Mouse (Mus musculus) activated CD4-positive, CD25-positive, alpha-beta regulatory T cell, adult 4 months (primary cell): ENCODE data around the gene Adrm1. TPM values are rescaled to one million over a fixed set of nuclear protein-coding genes. Genes with fewer than 3 reads are reported as not detected.

Source experiments
- ATAC-seq: one replicate; pipeline ENCODE4 v1.8.0; 2017
- polyA plus RNA-seq, 2 experiments: library from polyadenylated mRNA; unstranded; fragments of 100-300 nt; shearing (Covaris generic); gene quantifications; one replicate each; pipeline ENCODE4 v1.2.1; 2017

The Adrm1 gene
- polyA plus RNA-seq, 2 experiments from 2014 or later = 87.7 to 113 TPM

GRCm38 (mm10) chr2:180185686-180186085 is 14.4 kb downstream of the Adrm1 start:
- ATAC-seq = no peak

DNA sequence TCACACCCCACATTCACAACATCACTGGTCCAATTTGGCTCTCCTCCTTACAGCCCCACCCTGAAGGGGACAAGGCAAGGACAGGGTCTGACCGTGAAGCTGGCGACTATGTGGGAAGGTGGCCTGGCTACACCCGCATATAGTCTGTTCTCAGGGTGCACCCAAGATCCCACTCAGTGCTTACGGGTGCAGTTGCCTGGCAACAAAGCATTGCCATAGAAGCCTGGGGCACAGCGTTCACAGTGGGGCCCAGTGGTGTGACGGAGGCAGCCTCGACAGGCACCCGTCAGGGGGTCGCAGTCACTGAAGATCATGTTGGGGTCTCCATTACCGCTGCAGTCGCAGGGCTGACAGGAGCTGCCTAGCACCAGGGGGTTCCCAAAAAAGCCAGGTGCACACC is 16.1 kb downstream of the Adrm1 start:
- ATAC-seq = no peak

DNA sequence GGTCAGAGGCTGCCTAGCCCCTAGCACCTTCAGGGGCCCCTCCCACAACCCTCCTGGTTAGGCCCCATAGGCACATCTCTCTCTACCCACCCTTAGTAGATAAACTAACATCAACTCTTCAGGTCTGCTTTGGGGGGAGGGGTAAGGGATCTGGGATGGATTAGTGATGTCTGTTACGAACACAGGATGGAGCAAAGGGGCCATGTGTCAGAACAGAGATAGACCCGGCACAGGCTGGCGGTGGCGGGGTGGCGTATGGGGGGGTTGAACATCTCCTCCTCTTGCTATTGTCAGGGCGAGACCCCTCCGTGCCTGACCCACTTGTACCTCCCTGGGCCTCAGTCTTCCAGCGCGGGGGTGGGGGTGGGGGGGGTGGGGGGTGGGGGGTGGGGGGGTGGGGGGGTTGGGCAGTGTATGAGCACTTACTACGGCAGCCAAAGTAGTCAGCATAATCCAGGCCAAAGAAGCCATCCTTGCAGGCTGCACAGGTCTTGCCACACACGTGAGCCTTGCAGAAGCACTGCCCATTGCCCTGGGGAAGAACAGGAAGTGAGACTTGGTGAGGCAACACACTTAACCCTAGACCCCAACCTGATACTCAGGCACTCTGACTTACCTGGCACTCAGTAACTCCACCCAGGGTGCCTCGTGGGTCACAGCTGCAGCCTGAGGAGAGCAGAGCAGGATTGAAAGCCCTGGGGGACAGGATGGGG is 25.5 kb downstream of the Adrm1 start:
- no peak for ATAC-seq

GRCm38 (mm10) chr2:180197323-180198037 is 26.2 kb downstream of the Adrm1 start:
- no peak for ATAC-seq

DNA sequence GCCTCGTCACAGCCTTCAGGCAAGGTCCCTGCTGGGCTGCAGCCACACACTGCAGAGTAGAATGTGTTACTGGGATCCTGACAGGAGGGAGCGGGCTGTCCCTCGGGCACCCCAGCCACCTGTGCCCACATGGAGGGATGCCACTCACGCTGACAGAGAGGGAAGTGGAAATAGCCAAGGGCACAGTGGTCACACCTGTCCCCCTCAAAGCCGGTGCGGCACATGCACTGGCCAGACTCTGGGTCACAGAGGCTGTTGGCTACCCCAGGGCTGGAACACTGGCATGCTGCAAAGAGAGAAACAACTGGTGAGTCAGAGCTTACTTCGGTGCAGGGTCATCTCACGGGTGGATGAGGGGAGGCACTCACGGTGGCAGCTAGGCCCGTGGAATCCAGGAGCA is 27.5 kb downstream of the Adrm1 start:
- no peak for ATAC-seq

- no peak for ATAC-seq
Measured at GRCm38 (mm10) chr2:180200681-180201080, 29.4 kb downstream of the Adrm1 start.

DNA sequence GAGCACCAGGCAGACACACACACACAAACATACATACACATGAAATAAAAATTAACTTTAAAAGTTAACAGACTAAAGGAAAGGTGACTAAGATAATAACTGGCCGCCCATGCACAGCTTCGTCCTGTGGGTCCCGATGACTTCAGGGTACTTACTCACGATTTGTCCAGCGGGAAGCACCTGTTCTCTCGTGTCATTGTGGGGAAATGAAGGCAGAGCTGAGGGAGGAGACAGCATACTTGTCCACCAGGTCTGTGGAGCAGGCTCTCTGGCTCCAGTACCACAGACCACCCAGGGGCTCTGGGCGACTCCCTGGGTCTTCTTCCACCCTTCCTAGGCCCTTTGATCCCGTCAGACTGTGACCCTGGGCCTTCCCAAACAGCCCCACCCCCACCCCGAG is 30.0 kb downstream of the Adrm1 start:
- ATAC-seq = no peak

GRCm38 (mm10) chr2:180202263-180202662 is 31.0 kb downstream of the Adrm1 start:
- ATAC-seq = no peak

- ATAC-seq = no peak
Measured at GRCm38 (mm10) chr2:180202805-180203204, 31.5 kb downstream of the Adrm1 start.

DNA sequence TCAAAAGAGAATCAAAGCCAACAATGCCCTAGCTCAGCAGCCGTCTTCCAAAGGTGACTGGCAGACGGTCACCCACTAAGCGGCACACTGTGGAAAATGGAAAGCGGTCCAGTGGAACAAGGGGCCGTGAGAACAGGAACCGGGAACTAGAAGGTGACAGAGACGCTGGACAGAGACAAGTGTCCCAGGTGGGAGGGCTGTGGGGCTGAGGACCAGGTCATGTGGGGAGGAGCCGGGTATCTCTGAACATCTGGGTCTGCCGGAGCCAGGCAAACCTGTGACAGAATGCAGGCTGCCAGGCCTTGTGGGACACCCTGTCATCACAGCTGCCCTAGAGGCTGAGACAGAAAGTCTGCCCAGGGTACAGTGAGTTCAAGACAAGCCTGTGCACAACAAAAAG is 33.2 kb downstream of the Adrm1 start:
- ATAC-seq = no peak

DNA sequence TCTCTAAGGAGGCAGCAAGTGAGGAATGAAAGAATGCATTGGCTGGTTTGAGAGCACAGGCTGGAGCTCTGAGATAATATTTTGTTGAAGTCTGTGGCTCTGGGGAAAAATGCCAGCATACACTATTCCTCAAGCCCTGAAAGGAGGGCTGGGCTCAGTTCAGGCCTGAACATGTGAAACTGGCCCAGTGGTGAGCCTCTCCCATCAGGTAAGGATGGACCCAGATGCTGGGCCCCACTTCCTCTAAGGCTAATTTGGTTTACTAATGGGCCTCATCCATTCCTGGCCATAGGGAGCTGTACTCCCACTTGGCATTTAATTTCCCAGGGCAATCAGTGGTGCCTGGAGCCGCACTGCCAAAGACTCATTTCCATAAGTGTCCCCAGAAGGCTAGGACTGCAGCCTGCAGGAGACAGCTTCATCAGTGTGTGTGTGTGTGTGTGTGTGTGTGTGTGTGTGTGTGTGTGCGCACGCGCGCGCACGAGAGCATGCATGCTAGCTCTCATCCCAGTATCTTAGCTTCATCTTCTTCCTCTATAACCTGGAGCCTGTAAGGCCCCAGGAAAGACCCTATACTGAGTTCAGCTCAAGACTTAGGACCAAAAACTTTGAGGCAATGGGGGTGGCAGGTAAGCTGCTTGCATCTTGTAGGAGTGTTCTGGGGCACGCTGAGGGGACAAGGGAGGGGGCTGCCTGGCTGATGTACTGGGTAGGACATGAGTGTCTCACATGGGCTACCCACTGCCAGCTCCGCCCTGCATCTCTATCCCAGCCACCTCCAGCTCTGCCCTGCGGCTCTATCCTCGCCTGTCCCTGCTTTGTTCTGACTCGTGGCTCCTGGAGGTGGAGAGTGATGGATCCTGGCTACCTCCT is 34.0 kb downstream of the Adrm1 start:
- no peak for ATAC-seq

DNA sequence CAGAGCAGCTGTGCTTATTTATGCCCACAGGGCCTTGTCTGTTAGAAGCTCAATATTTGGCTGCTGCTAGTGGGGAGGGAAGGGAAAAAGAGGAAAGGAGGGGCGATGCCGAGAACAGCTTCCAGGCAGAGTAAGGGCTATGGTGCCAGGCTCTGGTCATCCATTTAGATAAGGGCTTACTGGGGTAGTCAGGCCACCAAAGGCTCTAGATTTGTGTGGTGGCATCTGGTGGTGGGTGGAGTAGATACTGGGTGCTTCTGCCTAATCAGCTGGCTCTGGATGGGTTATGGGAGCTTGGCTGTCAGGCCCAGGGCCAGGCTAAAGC is 34.6 kb downstream of the Adrm1 start:
- ATAC-seq = no peak

DNA sequence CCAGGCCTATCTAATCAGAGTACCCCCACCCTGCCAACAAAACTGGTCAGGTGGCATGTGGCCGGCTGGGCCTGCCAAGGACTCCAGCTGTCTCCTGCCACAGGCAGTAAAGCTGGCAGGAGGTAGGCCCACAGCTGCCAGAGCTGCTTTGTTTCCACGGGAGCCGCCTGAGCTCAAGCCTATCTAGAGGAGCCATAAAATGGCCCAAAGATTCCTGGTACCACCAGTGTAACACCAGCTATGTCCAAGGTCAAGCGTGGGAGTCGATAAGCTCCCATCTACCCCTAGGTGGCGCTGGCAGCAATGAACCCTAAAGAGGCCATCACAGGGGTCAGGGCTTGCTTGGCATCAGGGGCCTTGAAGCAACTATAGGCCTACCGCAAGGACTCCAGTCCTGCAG is 36.6 kb downstream of the Adrm1 start:
- no peak for ATAC-seq

DNA sequence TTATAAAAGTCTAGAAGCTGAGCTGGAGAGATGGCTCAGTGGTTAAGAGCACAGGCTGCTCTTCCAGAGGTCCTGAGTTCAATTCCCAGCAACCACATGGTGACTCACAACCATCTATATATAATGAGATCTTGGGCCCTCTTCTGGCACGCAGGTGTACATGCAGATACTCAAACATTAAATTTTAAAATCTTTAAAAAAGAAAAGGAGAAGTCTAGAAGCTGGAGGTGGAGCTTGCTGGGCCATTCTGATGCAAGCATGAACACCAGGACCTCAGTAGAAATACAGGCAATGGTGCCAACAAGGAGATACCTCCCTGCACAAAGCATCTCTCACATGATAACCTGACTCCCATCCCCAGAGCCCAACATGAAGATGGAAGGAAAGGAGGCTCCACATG is 37.7 kb downstream of the Adrm1 start:
- ATAC-seq = no peak

DNA sequence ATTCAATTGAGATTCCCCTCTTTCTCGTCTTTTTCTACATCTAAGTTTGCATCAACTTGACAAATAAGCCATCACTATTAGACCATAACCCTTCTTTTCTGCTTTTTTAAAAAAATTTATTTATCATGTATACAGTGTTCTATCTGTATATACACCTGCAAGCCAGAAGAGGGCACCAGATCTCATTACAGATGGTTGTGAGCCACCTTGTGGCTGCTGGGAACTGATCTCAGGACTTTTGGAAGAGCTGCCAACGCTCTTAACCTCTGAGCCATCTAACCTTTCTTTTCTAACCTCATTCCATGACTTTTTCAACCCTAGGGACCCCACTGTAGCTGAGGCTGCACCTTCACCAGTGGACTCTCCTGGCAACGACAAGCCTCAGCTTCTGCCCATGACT is 41.0 kb downstream of the Adrm1 start:
- no peak for ATAC-seq

GRCm38 (mm10) chr2:180214352-180214978 is 43.2 kb downstream of the Adrm1 start:
- no peak for ATAC-seq

DNA sequence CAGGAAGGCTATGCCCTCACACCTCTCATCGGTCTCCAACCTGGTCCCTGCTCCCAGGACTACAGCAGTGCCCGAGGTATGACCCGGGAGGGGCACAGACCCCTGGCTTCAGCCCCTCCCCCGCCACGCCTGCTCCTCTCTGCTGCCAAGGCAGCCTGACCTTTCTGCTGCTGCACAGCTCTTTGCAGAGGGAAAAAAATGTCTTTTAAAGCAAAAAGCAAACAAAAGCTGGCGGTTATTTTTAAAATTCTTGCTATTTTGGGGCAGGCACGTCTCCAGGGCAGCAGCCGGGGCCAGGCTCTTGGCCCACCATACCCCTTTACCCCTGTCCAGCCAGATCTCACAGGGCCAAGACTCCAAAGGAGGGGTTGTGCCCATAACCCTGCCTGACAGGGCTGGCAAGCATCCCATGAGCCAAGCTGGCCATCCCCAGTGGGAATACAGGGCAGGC is 43.8 kb downstream of the Adrm1 start:
- ATAC-seq = no peak

DNA sequence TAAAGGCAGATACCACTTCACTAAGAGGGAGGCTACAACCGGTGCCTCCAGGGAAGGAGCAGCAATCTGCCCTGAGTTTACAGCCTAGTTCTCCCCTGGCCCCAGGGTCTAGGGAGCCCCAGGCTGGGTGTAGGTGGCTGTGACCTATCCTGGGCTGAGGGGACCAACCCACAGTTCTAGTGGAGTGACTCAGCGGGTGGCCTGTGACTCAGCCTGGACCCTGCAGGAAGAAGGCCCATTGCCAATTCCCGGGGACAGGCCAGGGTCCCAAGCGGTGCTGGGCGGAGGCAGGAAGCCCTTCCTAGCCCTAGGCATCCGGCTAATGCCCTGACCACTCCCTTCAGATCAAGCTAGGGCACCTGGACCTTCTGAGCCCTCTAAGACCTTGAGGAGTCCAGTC is 44.7 kb downstream of the Adrm1 start:
- ATAC-seq = no peak

DNA sequence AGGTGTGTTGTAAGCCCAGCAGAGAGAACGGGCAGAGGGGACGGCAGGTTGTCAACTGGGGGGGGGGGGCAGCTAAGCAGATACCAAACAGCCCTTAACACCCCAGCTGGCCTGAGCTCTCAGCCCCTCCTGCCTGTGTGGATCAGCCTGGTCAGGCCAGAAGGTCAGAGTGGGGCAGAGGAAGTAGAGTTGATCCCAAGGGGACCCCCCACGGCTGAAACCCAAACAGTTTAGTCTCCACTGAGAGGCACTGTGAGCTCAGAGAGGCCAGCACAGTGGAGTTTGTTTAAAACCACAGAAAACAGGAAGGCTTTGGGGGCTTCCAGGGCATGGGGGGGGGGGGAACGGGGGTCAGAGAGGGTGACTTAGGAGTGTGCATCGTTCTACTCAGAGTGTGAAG is 45.6 kb downstream of the Adrm1 start:
- no peak for ATAC-seq

DNA sequence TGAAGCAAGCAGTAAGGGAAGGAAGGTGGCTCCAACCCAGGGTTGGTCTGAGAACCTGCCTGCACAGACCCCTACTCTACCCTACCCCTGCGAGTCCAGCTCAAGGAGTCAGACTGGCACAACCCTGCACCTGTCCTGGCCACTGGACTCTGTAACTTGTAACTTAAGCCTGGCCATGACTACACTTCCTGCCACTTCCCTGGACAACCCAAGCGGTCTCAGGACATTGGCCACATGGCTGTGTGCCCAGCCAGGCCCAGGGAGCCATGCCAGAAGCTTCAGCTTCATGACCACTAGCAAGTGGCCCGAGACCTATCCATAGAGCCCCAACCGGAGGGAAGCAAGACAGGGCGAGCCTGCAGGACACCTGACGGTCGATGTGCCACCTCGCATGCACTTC is 46.3 kb downstream of the Adrm1 start:
- ATAC-seq = no peak

GRCm38 (mm10) chr2:180218241-180218640 is 47.0 kb downstream of the Adrm1 start:
- no peak for ATAC-seq

GRCm38 (mm10) chr2:180218677-180219076 is 47.4 kb downstream of the Adrm1 start:
- no peak for ATAC-seq
